Mouse (Mus musculus): ENCODE data around the gene Erc2. TPM values are rescaled to one million over a fixed set of nuclear protein-coding genes. Genes with fewer than 3 reads are reported as not detected.

The Erc2 gene
- polyA plus RNA-seq, 1 experiment from 2014 or later, result 2.7 TPM

DNA sequence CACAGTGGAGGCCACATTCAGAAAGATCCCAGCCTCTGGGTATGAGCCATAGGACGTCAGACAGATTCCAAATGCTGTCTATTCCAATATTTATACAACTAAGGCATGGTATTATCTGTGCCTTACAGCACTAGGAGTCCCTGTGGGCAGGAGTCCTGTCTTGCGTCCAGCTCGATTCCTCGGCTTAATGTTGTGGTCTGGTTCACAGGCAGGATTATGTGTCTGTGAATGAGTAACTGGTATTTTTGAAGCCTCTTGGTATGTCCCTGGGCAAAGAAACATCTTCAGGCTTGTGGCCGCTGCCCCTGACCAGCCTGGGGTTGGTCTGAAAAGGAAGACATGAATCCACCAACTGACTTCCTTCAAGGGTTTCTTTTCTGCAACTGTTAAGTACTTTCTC lies 153.1 kb downstream of the Erc2 start:
- H3K27me3 ChIP-seq (ENCODE audit: control insufficient read depth, insufficient read depth, low read length), result no peaks in the 10 kb centered on the region
- 55% methylated on average over 5 of the region's 5 CpGs for WGBS
- no peak for ATAC-seq (ENCODE audit: insufficient read depth, low FRiP score)
- no peak overlapping the region for H3K27ac ChIP-seq (ENCODE audit: low read length)
- no peak overlapping the region for H3K4me3 ChIP-seq (replicated peaks; ENCODE audit: low read length)
- no peak overlapping the region for H3K9ac ChIP-seq (ENCODE audit: low read length)
- no peaks in the 10 kb centered on the region for H3K36me3 ChIP-seq (ENCODE audit: control insufficient read depth, insufficient read depth, low read length)
- no peaks in the 10 kb centered on the region for H3K9me3 ChIP-seq (replicated peaks; ENCODE audit: control insufficient read depth, low read length)
- H3K4me2 ChIP-seq (ENCODE audit: low read depth, low read length), result no peak overlapping the region
- no peaks in the 10 kb centered on the region for H3K4me1 ChIP-seq (ENCODE audit: control insufficient read depth, insufficient read depth, low read length)

DNA sequence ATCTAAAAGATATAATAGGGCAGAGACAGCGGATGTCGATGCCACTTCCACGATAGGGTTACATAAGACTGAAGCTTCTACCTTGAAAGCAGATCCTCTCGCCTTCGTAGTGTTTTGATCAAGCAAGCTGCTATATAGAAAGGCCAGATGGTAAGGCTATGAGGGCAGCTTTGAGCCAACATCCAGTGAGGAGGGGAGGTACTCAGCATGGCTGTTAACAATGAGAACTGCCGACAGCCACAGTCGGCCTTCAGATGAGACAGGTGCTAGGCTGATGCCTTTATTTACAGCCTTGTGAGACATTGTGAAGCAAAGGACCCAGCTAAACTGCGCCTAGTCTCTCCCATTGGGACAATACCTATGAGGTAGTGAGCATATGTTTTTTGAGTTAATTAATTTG lies 156.3 kb downstream of the Erc2 start:
- no peaks in the 10 kb centered on the region for H3K36me3 ChIP-seq (ENCODE audit: control insufficient read depth, insufficient read depth, low read length)
- H3K4me3 ChIP-seq (replicated peaks; ENCODE audit: low read length), result no peak overlapping the region
- 84% methylated on average over 8 of the region's 8 CpGs for WGBS
- ATAC-seq (ENCODE audit: insufficient read depth, low FRiP score), result no peak
- no peaks in the 10 kb centered on the region for H3K27me3 ChIP-seq (ENCODE audit: control insufficient read depth, insufficient read depth, low read length)
- H3K9ac ChIP-seq (ENCODE audit: low read length), result no peak overlapping the region
- H3K4me2 ChIP-seq (ENCODE audit: low read depth, low read length), result no peak overlapping the region
- H3K4me1 ChIP-seq (ENCODE audit: control insufficient read depth, insufficient read depth, low read length), result no peaks in the 10 kb centered on the region
- H3K27ac ChIP-seq (ENCODE audit: low read length), result no peak overlapping the region
- H3K9me3 ChIP-seq (replicated peaks; ENCODE audit: control insufficient read depth, low read length), result no peaks in the 10 kb centered on the region

DNA sequence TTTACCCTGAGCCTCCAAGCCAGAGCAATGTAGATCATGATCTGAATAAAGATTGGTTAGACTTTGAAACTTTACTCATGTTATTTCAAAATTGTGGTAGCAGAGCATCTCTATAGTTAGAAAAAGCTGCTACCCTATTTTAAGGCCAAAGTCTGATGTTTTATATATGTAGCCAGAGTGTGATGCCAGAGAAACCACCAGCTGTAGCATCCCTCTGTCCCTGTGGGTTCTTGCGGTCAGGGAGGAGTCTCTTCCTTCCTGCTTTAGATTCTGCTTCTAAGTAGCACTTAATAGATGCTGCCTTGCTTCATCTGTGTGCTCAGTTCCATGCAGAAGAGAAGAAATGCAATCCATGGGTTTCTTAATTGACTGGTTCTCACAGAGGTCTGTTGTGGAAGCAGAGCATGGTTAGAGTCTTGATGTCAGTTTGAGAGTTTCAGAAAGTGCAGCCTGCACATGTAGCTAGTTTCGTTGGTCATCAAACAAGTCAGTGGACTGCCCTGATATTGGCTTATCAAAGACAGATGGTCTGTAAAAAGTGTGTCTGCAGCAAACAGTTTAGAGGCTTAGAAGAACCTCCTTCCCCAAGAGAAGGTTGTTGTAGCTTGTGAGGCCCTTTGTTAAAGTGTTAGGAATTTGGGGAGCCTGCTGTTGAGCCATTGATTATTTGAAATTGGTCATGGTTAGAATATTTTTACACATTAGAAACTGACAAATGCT lies 156.9 kb downstream of the Erc2 start:
- 79% methylated on average over 2 of the region's 2 CpGs for WGBS

DNA sequence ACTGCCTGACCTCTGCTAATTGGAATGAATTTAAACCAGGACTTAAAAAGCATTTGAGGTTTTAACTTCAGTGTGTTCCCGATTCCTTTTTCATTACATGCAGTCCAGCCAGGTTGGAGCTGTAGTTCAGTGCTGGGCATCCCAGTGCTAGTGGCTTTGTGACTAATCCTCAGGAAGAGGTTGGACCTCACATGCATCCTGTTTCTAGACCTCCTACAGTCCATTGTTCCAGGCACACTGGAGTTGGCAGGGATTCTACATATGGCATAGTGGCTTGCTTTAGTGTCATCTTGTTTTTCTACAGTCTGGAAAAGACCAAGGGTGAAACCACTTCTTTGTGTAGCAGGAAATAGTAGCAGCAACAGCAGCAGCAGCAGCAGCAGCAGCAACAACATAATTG lies 159.0 kb downstream of the Erc2 start:
- Histone ChIP-seq H3K27me3 (ENCODE audit: control insufficient read depth, insufficient read depth, low read length) (no peaks in the 10 kb centered on the region), H3K4me1 (ENCODE audit: control insufficient read depth, insufficient read depth, low read length) (no peaks in the 10 kb centered on the region), H3K9me3 (replicated peaks; ENCODE audit: control insufficient read depth, low read length) (no peaks in the 10 kb centered on the region), H3K4me3 (replicated peaks; ENCODE audit: low read length) (no peak overlapping the region), H3K4me2 (ENCODE audit: low read depth, low read length) (no peak overlapping the region), H3K27ac (ENCODE audit: low read length) (no peak overlapping the region), H3K9ac (ENCODE audit: low read length) (no peak overlapping the region), H3K36me3 (ENCODE audit: control insufficient read depth, insufficient read depth, low read length) (no peaks in the 10 kb centered on the region)
- ATAC-seq (ENCODE audit: insufficient read depth, low FRiP score), result no peak
- WGBS, result 80% methylated on average over 1 of the region's 1 CpGs

More for the DNA sequence above, 156.9 kb downstream of the Erc2 start:
- Histone ChIP-seq H3K9ac (ENCODE audit: low read length) (no peak overlapping the region), H3K27ac (ENCODE audit: low read length) (no peak overlapping the region), H3K9me3 (replicated peaks; ENCODE audit: control insufficient read depth, low read length) (no peaks in the 10 kb centered on the region), H3K4me2 (ENCODE audit: low read depth, low read length) (no peak overlapping the region), H3K4me3 (replicated peaks; ENCODE audit: low read length) (no peak overlapping the region), H3K4me1 (ENCODE audit: control insufficient read depth, insufficient read depth, low read length) (no peaks in the 10 kb centered on the region), H3K27me3 (ENCODE audit: control insufficient read depth, insufficient read depth, low read length) (no peaks in the 10 kb centered on the region), H3K36me3 (ENCODE audit: control insufficient read depth, insufficient read depth, low read length) (no peaks in the 10 kb centered on the region)
- no peak for ATAC-seq (ENCODE audit: insufficient read depth, low FRiP score)

DNA sequence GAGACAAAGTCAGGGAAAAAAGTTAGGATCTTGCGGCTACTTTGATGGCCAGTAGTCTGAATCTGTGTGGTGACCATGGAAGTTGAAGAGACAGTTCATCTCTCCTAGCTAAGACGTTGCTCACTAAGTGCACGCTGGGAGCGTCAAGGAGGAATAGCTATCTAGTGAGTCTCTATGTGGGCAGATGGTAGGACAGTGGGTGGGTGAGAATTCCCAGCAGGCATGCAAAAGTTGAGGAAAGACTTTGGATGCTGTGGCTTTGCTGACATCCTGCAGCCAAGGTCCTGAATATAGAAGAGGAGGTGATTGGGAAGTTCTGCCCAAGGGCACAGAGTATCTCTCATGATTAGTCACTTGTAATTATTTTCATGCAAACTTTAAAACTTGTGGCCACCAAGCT lies 162.6 kb downstream of the Erc2 start:
- 93% methylated on average over 4 of the region's 4 CpGs for WGBS
- H3K4me1 ChIP-seq (ENCODE audit: control insufficient read depth, insufficient read depth, low read length), result no peaks in the 10 kb centered on the region
- H3K27ac ChIP-seq (ENCODE audit: low read length), result no peak overlapping the region
- no peaks in the 10 kb centered on the region for H3K27me3 ChIP-seq (ENCODE audit: control insufficient read depth, insufficient read depth, low read length)
- H3K4me3 ChIP-seq (replicated peaks; ENCODE audit: low read length), result no peak overlapping the region
- no peaks in the 10 kb centered on the region for H3K9me3 ChIP-seq (replicated peaks; ENCODE audit: control insufficient read depth, low read length)
- H3K9ac ChIP-seq (ENCODE audit: low read length), result no peak overlapping the region
- H3K36me3 ChIP-seq (ENCODE audit: control insufficient read depth, insufficient read depth, low read length), result no peaks in the 10 kb centered on the region
- no peak for ATAC-seq (ENCODE audit: insufficient read depth, low FRiP score)
- no peak overlapping the region for H3K4me2 ChIP-seq (ENCODE audit: low read depth, low read length)

DNA sequence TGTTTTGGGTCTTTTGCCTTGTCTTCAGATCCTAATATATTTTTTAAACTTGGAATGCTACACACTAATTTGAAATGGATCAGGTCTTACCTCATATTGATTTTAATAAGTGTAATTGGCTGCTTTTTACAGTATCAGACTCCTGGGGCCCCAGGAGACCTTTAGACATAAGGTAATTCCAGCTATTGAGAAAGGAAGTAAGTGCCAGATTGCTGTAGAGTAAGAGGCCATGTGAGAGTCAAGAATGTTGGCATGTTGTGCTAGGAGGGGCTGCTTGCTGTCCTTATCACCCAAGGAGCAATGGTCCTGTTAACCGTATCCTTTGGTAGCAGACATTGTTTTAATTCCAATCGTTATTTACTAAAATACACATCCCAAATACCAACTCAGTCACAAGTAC lies 163.3 kb downstream of the Erc2 start:
- Histone ChIP-seq H3K36me3 (ENCODE audit: control insufficient read depth, insufficient read depth, low read length) (no peaks in the 10 kb centered on the region), H3K27me3 (ENCODE audit: control insufficient read depth, insufficient read depth, low read length) (no peaks in the 10 kb centered on the region)
- 84% methylated on average over 2 of the region's 2 CpGs for WGBS

DNA sequence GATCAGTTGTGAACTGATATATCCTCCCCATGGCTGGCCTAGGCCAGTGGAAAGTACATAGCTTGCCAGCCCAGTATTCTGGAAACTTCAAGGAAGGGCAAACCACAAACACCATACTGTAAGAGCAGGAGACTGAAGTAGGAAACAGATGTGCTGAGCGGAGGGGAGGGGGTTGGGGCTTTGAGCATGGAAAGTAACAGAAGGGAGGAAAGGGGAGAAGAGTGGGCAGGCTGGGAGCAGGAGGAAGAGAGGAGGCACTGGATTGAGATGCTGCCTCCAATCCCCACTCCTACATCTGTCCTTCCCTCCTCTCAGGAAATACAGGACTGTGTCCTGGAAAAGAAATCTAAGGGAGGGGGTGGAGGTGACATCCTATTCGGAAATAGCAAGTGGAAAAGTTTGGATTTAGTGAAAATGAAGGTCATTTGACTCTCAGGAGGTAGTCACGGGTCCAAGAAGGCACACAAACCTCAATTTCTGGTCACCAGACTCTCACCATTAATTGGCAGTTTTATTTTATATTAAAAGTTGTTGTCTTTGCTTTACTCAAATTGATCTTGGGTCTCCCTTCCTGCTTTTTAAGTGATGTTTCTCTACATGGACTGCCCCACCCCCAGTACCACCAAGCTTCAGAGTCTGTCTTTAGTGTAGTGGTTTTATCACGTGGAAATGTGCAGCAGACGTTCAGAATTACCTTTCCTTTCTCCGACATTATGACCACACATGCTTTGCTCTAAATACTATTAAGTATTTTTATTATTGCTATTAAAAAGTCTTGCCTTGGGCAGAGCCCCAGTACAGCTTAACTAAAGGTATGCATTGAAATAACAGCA lies 167.1 kb downstream of the Erc2 start:
- Histone ChIP-seq H3K9me3 (replicated peaks; ENCODE audit: control insufficient read depth, low read length) (no peaks in the 10 kb centered on the region), H3K4me2 (ENCODE audit: low read depth, low read length) (no peak overlapping the region), H3K36me3 (ENCODE audit: control insufficient read depth, insufficient read depth, low read length) (no peaks in the 10 kb centered on the region), H3K27me3 (ENCODE audit: control insufficient read depth, insufficient read depth, low read length) (no peaks in the 10 kb centered on the region), H3K9ac (ENCODE audit: low read length) (no peak overlapping the region), H3K4me1 (ENCODE audit: control insufficient read depth, insufficient read depth, low read length) (no peaks in the 10 kb centered on the region), H3K27ac (ENCODE audit: low read length) (no peak overlapping the region), H3K4me3 (replicated peaks; ENCODE audit: low read length) (no peak overlapping the region)
- 63% methylated on average over 6 of the region's 6 CpGs for WGBS
- no peak for ATAC-seq (ENCODE audit: insufficient read depth, low FRiP score)

More for the DNA sequence above, 163.3 kb downstream of the Erc2 start:
- H3K4me3 ChIP-seq (replicated peaks; ENCODE audit: low read length), result no peak overlapping the region
- no peak overlapping the region for H3K9ac ChIP-seq (ENCODE audit: low read length)
- ATAC-seq (ENCODE audit: insufficient read depth, low FRiP score), result no peak
- H3K4me1 ChIP-seq (ENCODE audit: control insufficient read depth, insufficient read depth, low read length), result no peaks in the 10 kb centered on the region
- no peak overlapping the region for H3K27ac ChIP-seq (ENCODE audit: low read length)
- H3K9me3 ChIP-seq (replicated peaks; ENCODE audit: control insufficient read depth, low read length), result no peaks in the 10 kb centered on the region
- H3K4me2 ChIP-seq (ENCODE audit: low read depth, low read length), result no peak overlapping the region

DNA sequence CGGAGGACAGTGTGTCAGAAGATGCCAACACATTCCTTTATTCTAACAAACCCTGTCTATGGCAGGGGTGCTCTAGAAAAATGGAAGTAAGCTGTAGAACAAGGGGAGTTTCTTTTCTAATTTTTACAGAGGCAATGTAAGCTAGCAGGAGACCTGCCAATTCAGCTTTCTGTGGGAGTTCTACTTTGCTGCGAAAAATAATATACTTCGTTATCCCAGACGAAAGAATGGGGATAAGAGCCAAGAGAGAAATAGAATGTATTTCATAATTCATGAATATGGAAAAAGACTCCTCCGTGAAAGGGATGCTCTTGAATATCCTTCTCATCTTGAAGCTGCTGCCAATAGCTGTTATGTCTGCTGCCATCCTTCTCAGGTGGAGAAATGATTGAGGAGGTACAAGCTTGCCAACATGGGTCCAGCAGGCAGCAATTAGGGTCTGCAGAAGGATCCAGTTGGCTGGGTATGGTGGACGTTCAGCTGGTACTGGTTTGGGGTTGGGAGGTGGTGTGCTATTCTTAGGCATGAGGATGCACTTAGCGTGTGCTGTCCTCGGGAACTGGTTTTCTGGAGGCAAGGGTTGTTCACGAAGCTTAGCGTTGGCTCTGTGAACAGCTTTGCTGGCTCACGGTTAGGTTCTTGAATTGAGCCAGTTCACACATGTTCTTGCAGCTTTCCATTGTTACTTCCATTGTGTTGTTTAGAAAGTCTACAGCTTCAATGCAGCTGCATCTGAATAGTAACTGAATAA lies 176.1 kb downstream of the Erc2 start:
- no peak for ATAC-seq (ENCODE audit: insufficient read depth, low FRiP score)
- Histone ChIP-seq H3K36me3 (ENCODE audit: control insufficient read depth, insufficient read depth, low read length) (no peaks in the 10 kb centered on the region), H3K9ac (ENCODE audit: low read length) (no peak overlapping the region), H3K9me3 (replicated peaks; ENCODE audit: control insufficient read depth, low read length) (no peaks in the 10 kb centered on the region), H3K4me3 (replicated peaks; ENCODE audit: low read length) (no peak overlapping the region), H3K4me2 (ENCODE audit: low read depth, low read length) (no peak overlapping the region), H3K4me1 (ENCODE audit: control insufficient read depth, insufficient read depth, low read length) (no peaks in the 10 kb centered on the region), H3K27me3 (ENCODE audit: control insufficient read depth, insufficient read depth, low read length) (no peaks in the 10 kb centered on the region), H3K27ac (ENCODE audit: low read length) (no peak overlapping the region)
- WGBS, result 80% methylated on average over 11 of the region's 11 CpGs

DNA sequence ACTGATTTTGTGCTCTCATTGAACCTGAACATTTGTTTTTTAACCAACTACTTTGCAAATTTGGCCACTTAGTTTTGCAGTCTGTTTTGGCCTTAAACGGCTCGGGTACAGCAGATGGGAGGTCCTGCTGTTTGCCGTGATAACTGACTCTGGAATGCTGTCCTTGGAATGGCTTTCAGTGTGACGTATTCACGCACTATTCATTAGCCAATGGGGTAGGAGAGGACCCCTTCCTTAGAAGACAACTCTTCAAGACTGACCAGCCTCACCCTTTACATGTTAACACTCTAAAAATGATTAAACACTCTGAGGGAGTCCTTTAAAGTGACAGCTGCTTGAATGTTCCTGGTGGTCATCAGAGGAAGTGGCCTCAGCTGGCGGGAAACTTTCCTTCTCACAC lies 178.5 kb downstream of the Erc2 start:
- Histone ChIP-seq H3K36me3 (ENCODE audit: control insufficient read depth, insufficient read depth, low read length) (no peaks in the 10 kb centered on the region), H3K4me1 (ENCODE audit: control insufficient read depth, insufficient read depth, low read length) (no peaks in the 10 kb centered on the region), H3K4me3 (replicated peaks; ENCODE audit: low read length) (no peak overlapping the region), H3K9ac (ENCODE audit: low read length) (no peak overlapping the region), H3K27me3 (ENCODE audit: control insufficient read depth, insufficient read depth, low read length) (no peaks in the 10 kb centered on the region), H3K4me2 (ENCODE audit: low read depth, low read length) (no peak overlapping the region), H3K9me3 (replicated peaks; ENCODE audit: control insufficient read depth, low read length) (peaks cover 2% of the 10 kb centered on the region; the same call in 1 of the 2 replicates), H3K27ac (ENCODE audit: low read length) (no peak overlapping the region)
- ATAC-seq (ENCODE audit: insufficient read depth, low FRiP score), result no peak
- WGBS, result 38% methylated on average over 6 of the region's 6 CpGs
